Mouse (Mus musculus): ENCODE measurements at regions not wholly inside any gene's neighbourhood (a gene's known extent, or its start where the extent isn't known, plus 50 kb on each side); places are given as distances from the start of the nearest gene placed in this dataset.
A peak's percentile ranks its signal among the peaks of the same experiment; 100 is the strongest.

- DNase-seq (ENCODE audit: low spot score), result no peak
These were observed 216.3 kb downstream of the Ikzf2 start for GRCm38 (mm10) chr1:69470614-69471250.

DNA sequence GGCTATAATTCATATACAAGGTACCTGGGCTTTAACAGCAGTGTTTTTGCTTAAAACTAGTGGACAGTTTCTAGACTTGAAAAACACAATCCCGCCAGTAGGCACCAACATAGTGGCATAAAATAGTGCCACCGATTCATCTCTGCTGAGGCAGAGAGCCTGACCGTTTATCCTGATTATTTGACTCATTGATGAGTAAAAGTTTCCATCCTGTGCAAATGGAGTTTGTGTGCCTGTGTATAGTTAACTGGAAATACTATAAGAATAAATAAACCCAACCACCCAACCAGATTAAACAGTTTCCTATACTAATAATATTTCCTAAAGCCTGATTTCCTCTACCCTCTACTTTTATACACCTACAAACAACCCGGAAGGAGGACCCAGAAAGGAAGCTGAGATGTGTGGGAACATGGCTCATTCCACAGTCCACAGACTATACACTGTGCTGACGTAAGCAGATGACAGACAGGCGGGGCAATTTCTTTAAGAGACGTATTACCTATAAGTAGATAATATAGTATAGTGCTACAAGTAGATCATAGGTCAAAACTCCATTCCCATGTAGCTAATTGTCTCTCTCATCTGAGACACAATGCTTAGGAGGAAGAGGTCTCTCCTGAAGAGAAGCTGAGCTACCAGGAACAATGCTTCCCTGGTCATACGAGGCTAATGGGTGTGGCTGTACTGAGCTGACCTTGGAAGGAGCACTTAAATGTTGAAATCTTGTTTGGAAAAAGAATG is 217.7 kb downstream of the Ikzf2 start:
- DNase-seq (ENCODE audit: low spot score), result no peak

DNA sequence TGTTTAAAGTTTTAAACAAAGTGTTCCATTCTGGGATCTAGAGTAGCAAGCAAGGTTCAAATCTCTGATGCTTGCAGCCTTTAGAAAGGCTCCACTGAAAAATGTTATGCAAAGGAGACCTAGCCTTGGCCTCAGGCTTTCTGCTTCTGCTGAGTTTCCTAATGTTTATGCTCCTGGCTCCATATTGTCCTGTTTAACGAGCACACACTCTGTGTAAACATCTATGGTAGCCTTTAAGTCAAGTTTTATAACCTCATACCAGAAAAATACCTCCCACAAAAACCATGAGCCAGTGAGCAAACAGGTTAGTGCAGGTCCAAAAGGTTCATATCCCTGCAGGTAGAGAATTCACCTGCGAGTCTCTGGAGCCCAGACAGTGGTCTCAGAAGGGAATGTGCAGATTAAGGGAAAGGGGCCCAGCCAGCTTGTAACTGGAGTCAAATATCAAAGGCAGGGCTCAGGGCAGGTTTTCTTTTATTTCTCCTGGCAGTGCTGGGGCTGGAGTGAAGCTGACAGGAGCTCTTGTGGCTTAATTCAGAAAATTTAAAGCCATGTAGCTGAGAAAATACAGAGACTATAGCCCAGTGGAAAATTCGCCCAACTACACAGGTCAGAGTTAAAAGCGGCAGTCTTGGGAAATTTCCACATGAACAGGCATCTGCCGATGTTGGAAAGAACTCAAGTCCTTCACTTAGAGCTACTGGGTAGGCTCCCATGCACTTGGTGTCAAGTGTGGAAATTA is 220.3 kb downstream of the Ikzf2 start:
- DNase-seq (ENCODE audit: low spot score), result no peak

GRCm38 (mm10) chr1:69461191-69461590 is 225.9 kb downstream of the Ikzf2 start:
- DNase-seq (ENCODE audit: low spot score), result no peak

DNA sequence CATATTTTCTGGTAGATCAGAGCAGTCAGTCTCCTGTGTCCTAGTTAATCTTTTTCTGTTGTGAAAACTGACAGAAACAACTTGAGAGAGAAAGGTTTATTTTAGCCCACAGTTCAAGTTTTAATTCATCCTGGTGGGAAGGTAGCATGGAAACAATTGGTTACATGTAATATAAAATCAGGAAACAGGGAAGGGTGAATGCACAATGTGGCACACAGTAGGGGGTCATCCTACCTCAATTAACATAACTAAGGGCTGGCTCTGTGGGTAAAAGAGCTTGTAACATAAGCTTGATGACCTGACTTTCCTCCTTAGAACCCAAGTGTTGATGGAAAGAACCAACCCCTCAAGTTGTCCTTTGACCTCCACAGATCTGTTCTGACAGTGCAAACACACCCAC is 227.1 kb downstream of the Ikzf2 start:
- DNase-seq (ENCODE audit: low spot score), result no peak

DNA sequence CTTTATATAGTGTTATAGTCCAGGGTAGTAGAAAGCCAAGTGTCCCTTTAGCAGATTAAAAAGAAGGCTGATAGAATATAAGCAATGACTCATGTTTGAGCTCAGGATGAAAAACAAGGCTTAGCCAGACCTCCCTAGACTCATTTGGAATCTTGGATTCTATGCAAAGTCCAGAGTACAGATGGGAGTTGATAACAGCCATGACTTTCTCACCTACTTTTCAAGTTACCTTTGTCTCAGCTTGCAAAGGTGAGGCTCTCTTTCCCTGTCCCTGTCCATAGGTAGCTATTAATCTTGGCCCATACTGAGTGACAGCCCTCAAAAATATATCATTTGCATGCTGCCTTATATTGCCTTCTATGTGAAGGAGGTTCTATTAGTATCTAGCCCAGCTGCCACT is 229.6 kb downstream of the Ikzf2 start:
- DNase-seq (ENCODE audit: low spot score), result no peak

DNA sequence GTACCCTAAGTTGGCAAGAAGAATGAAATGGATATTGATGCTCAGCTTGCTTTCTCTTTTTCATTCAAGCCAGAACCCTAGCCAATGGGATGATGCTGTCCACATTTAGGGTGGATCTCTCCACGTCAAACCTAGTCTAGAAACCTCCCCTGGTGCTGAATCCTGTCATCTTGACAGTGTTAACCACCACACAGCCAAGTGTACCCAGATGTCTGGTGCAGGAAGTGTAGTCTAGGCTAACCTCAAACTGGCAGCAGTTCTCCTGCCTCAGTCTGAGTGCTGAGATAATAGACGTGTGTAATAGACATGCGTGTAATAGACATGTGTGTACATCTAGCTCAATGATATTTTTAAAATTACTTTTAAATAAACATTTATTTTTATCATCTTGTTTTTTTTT is 233.1 kb downstream of the Ikzf2 start:
- DNase-seq (ENCODE audit: low spot score), result no peak

GRCm38 (mm10) chr1:69452910-69453309 is 234.1 kb downstream of the Ikzf2 start:
- DNase-seq (ENCODE audit: low spot score), result no peak

DNA sequence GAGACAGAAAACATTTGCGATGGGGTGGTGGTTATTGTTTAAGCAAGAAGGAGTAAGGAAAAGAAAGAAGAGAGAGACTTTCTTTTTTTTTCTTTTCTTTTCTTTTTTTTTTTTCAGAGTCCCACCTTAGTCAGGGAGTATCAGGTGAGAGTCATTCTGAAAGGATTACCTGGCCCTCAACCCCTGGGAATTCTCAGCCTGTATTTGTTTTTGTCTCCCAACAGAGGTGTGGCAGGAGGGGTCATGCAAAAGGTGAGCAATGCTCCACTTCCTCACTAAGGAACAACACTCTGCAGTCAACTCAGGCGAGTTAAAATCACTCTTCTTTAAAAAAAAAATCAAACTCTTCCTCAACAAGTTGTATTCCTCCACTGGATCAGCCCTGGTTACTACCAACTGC is 236.6 kb downstream of the Ikzf2 start:
- DNase-seq (ENCODE audit: low spot score), result no peak

GRCm38 (mm10) chr1:69447276-69447675 is 239.8 kb downstream of the Ikzf2 start:
- no peak for DNase-seq (ENCODE audit: low spot score)

GRCm38 (mm10) chr1:69444722-69445121 is 242.3 kb downstream of the Ikzf2 start:
- DNase-seq (ENCODE audit: low spot score), result no peak

DNA sequence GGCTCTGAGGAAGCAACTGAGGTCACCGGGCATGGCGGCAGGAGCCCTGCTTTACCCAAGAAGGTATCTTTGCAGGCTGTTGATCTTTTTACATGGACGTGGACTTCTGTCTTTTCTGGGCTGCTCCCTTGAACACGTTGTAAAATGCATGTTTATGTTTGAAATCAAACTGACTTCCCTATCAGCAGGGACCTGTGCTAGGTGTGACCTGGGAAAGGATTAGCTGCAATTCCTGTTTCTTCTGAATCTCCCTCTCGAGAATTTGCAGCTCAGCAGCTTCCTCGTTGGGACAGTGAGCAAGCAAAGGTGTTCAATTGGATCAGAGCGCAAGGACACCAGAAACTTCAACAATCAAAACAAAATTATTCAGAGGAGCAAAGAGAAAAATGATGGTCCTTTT is 243.6 kb downstream of the Ikzf2 start:
- no peak for DNase-seq (ENCODE audit: low spot score)

DNA sequence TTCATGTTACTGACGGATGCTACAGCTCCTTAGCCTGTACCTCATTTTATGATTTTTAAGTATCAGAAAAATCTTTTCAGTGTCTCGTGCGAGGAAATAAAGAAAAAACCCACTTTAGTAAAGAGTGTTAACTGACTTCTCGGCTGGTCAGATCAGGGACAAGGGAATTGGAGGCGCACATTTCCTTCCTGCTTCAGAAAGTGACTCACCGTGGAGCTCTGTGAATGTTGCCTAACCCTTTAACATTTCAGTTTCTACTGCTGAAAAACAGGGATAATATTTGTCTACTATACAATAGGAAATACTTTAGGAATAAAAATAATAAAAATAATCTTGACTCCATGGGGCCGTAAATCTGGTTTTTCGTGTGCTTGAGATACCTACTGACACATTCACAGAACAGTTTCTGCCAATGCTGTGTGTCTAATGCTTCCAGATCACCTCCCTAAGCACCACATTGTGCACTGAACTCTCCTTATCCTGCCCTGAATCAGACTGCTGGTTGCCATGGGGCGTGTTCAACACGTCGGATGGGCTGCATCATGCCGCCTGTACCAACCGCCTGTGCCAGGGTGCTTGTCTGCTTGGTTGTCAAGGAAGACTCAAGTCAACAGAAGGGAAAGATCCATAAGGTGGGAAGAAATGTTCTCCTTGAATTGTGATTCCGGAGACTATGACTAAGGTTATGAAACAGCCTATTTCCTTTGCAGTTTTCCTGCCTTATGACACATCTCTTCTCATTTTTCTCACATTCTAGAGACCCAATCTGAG is 246.3 kb downstream of the Ikzf2 start:
- peak; percentile 7 for DNase-seq (ENCODE audit: low spot score)

GRCm38 (mm10) chr1:69437042-69437441 is 250.0 kb downstream of the Ikzf2 start:
- DNase-seq (ENCODE audit: low spot score), result peak; percentile 25

DNA sequence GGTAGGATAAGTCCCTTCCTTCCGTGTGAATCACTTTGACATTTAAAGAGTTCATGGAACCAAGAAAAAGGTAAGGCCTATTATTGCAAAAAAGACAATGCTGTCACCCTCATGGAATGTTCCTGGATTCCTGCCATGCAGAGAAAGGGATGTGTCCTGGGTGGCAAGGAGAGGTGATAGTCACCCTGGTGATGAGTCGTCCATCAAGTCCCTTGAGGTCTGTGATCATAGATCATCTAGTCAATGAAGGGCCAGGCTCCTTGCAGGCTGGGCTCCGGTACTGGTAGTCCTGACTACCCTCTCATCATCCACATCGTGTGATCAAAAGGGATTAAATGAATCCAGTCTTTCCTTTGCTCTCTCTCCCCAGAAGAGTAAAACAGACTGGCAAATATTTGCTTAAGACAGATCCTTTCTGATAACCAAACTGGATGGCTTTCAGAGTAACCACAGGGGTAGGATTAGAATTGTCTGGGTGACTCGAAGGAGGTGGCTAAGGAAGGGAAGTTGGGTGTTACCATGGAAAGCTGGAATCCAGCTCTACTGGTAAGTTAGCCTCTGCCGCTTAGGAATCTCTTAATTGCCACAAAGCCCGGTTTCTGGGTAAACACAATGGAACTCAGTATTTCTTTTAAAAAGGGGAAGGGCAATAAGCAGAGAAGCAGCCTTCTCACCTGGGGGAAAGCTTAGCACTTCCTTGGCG is 253.2 kb downstream of the Ikzf2 start:
- DNase-seq (ENCODE audit: low spot score), result no peak

DNA sequence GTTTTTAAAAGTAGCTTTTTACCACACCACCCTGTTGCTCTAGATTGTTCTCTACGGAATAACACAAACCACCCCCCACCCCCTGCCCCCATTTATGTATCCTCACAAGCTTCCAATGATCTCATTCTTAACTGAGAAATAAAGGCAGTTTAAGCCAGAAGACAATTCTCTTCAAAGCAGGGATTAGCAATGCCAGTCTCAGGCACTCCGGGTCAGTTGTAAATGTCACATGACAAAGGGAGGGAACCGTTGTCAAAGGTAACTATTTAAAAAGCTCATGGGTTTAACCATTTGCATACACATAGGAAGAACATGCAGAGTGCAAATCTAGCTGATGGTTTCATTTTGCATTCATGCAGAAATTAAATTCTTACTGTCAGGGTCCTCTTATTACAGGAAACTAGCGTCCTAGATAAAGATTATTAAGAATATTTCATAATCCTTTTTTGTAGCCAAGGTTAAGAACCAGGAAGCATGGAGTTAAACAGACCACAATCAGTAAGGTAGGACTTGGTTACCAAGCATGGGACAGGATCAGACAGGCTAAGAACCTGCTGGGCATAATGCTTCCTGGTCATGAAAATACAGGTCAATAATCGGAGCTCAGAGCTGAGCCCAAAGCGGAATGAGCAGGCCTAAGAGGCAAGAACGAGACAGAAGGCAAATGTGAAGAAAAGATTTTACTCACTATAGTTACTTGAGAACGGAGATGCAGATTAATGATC is 256.2 kb downstream of the Ikzf2 start:
- DNase-seq (ENCODE audit: low spot score), result no peak

- no peak for DNase-seq (ENCODE audit: low spot score)
These were observed 257.4 kb downstream of the Ikzf2 start for GRCm38 (mm10) chr1:69429632-69430031.

DNA sequence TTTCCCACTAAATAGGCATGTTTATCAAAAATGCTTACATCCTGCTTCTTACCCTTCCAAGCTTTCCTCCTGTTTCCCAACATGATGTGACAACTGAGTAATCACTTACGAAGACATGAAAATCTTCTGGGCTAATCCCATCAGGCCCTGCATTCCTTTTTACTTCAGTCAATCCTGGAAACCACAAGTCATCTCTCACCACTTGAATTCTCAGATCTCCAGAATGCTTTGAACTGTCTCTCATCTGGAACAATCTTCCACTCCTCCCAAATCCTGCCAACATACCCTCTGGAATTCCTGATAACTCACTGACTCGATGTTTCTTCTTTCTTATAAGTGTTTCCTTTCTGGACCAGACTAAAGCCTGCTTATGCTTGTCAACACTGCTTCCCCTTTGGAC is 289.4 kb downstream of the Ikzf2 start:
- DNase-seq (ENCODE audit: low spot score), result no peak

DNA sequence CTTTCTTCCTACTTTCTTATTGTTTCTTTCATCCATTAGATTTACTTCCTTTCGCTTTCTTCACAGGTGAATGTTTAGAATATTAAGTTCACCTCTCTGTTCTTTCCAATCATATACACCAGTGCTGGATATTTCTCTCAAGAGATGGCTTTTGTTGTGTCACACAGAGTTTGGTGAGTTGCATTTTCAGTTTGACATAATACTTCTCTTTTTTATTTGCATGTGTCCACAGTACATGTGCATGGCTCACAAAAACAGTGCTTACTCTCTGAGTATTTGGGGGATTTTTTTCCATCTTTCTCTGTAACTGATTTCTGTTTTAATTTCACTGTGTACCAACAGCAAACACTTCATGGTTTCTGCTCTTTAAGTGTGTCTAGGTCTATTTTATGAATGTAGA is 274.5 kb upstream of the Erbb4 start:
- no peak for DNase-seq (ENCODE audit: low spot score)

GRCm38 (mm10) chr1:69379741-69380140 is 271.9 kb upstream of the Erbb4 start:
- no peak for DNase-seq (ENCODE audit: low spot score)

Data from left cerebral cortex, adult 11 months (tissue).